Mouse (Mus musculus) heart, postnatal 0 days (tissue): ENCODE measurements around the gene Tenm2.

Source experiments
- CTCF ChIP-seq: IDR thresholded peaks from 2 replicates; pipeline ENCODE4 v1.5.1; 2016; ENCODE audit warnings: antibody characterized with exemption, control low read depth, low read depth
- EP300 ChIP-seq: IDR thresholded peaks from 2 replicates; pipeline ENCODE4 v1.6.1; 2016; ENCODE audit warnings: antibody characterized with exemption, low read depth

DNA sequence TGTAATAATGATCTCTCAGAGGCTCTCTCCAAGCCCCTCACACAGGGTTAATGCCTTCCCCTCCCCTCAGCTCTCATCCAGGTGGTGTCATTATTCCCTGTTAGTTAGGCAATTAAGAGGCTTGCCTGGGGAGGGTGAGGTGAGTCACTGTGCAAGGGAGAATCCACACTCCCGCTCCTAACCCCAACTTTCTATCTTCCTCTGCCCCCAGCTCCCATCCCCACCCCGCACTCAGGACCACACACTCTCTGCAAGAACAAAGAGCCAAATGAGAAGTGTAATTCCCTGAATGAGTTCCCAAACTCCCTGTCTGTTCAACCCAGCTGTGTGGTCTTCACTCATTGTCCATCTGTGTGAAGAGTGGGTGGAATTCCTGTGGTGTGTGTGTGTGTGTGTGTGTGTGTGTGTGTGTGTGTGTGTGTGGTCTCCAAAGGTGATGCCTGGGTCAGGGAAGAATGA lies 932.8 kb downstream of the Tenm2 start:
- no peak for TF ChIP-seq CTCF
- no peak for TF ChIP-seq EP300
